Mouse (Mus musculus): ENCODE measurements around the gene Stub1. TPM values are rescaled to one million over a fixed set of nuclear protein-coding genes. Genes with fewer than 3 reads are reported as not detected.

The Stub1 gene
- total and polyA plus RNA-seq, 3 experiments: 74.0 to 99.7 TPM; not detected in 1

- peaks cover 2 to 37% of the 10 kb centered on the region in 2 experiments; a peak in 3 of 4 replicates for H3K4me1 ChIP-seq (ENCODE audit: control insufficient read depth in 1 of 2, insufficient read depth in 2 of 2, low read length in 2 of 2)
- H3K27me3 ChIP-seq (ENCODE audit: control insufficient read depth in 1 of 2, insufficient read depth in 2 of 2, low read length in 2 of 2): no peaks in the 10 kb centered on the region
- TF ChIP-seq MAZ (IDR thresholded peaks at IDR 0.05; ENCODE audit: low read depth, low read length) (no peak), SIN3A (IDR thresholded peaks at IDR 0.05; ENCODE audit: low read length) (no peak), POLR2A (IDR thresholded peaks at IDR 0.05; ENCODE audit: control insufficient read depth in 1 of 2, insufficient read depth in 1 of 2, low read depth in 1 of 2, low read length in 2 of 2, poor library complexity in 1 of 2) (0 out of 4 replicates have a peak, but pooled peaks of 1 of the 2 experiments have one; percentile 5)
- peaks cover 0 to 13% of the 10 kb centered on the region in 2 experiments; a peak in 2 of 4 replicates for H3K36me3 ChIP-seq (ENCODE audit: control insufficient read depth in 1 of 2, insufficient read depth in 2 of 2, low read length in 2 of 2)
- H3K27ac ChIP-seq (ENCODE audit: control insufficient read depth, low read depth, low read length): no peak overlapping the region
- H3K9ac ChIP-seq (ENCODE audit: control insufficient read depth, low read depth, low read length, poor library complexity, severe bottlenecking): peak overlapping the region; percentile 94; the same call in 1 of the 2 replicates
- no peaks in the 10 kb centered on the region for H3K9me3 ChIP-seq (replicated peaks; ENCODE audit: insufficient read depth, low read length)
- no peak for DNase-seq (ENCODE audit: low read depth, low spot score)
- H3K4me3 ChIP-seq (ENCODE audit: control insufficient read depth in 1 of 2, insufficient read depth in 1 of 2, low read depth in 2 of 2, low read length in 2 of 2): peak overlapping the region in 1 of 2 experiments; percentile 80; a peak in 2 of 4 replicates
- peaks cover 58% of the 10 kb centered on the region for H3K79me2 ChIP-seq (ENCODE audit: control insufficient read depth, insufficient read depth, low read length, poor library complexity)
Measured at GRCm38 (mm10) chr17:25830806-25831431, 2.3 kb downstream of the Stub1 start.

GRCm38 (mm10) chr17:25830200-25830753, 2.9 kb downstream of the Stub1 start:
- Histone ChIP-seq H3K9ac (ENCODE audit: control insufficient read depth, low read depth, low read length, poor library complexity, severe bottlenecking) (no peak overlapping the region; the same call in 1 of the 2 replicates), H3K27ac (ENCODE audit: control insufficient read depth, low read depth, low read length) (no peak overlapping the region), H3K9me3 (replicated peaks; ENCODE audit: insufficient read depth, low read length) (no peaks in the 10 kb centered on the region), H3K4me1 (ENCODE audit: control insufficient read depth in 1 of 2, insufficient read depth in 2 of 2, low read length in 2 of 2) (peaks cover 2 to 41% of the 10 kb centered on the region in 2 experiments; a peak in 3 of 4 replicates), H3K4me3 (ENCODE audit: control insufficient read depth in 1 of 2, insufficient read depth in 1 of 2, low read depth in 2 of 2, low read length in 2 of 2) (no peak overlapping the region), H3K27me3 (ENCODE audit: control insufficient read depth in 1 of 2, insufficient read depth in 2 of 2, low read length in 2 of 2) (no peaks in the 10 kb centered on the region), H3K79me2 (ENCODE audit: control insufficient read depth, insufficient read depth, low read length, poor library complexity) (peaks cover 63% of the 10 kb centered on the region), H3K36me3 (ENCODE audit: control insufficient read depth in 1 of 2, insufficient read depth in 2 of 2, low read length in 2 of 2) (peaks cover 0 to 13% of the 10 kb centered on the region in 2 experiments; a peak in 2 of 4 replicates)
- DNase-seq (ENCODE audit: low read depth, low spot score): no peak
- TF ChIP-seq MYB (IDR thresholded peaks at IDR 0.05; ENCODE audit: low read depth, low read length) (no peak), ZMIZ1 (IDR thresholded peaks at IDR 0.05; ENCODE audit: low read depth, low read length) (peak; percentile 50), ELF1 (IDR thresholded peaks at IDR 0.05; ENCODE audit: low read depth, low read length) (no peak), POLR2AphosphoS2 (IDR thresholded peaks at IDR 0.05; ENCODE audit: low read length) (peak; percentile 41; the same call in 1 of the 2 replicates), CHD2 (IDR thresholded peaks at IDR 0.05; ENCODE audit: low read length) (no peak)

- Histone ChIP-seq H3K27me3 (ENCODE audit: control insufficient read depth in 1 of 2, insufficient read depth in 2 of 2, low read length in 2 of 2) (no peaks in the 10 kb centered on the region), H3K4me3 (ENCODE audit: control insufficient read depth in 1 of 2, insufficient read depth in 1 of 2, low read depth in 2 of 2, low read length in 2 of 2) (peak overlapping the region; percentile 81 to 89), H3K9me3 (replicated peaks; ENCODE audit: insufficient read depth, low read length) (no peaks in the 10 kb centered on the region), H3K4me1 (ENCODE audit: control insufficient read depth in 1 of 2, insufficient read depth in 2 of 2, low read length in 2 of 2) (peaks cover 2 to 46% of the 10 kb centered on the region in 2 experiments; a peak in 3 of 4 replicates), H3K36me3 (ENCODE audit: control insufficient read depth in 1 of 2, insufficient read depth in 2 of 2, low read length in 2 of 2) (peaks cover 0 to 13% of the 10 kb centered on the region in 2 experiments; a peak in 2 of 4 replicates), H3K79me2 (ENCODE audit: control insufficient read depth, insufficient read depth, low read length, poor library complexity) (peaks cover 66% of the 10 kb centered on the region), H3K27ac (ENCODE audit: control insufficient read depth, low read depth, low read length) (peak overlapping the region; percentile 72), H3K9ac (ENCODE audit: control insufficient read depth, low read depth, low read length, poor library complexity, severe bottlenecking) (peak overlapping the region; percentile 83)
- TF ChIP-seq RAD21 (IDR thresholded peaks at IDR 0.05; ENCODE audit: low read depth, low read length) (no peak), POLR2AphosphoS2 (IDR thresholded peaks at IDR 0.05; ENCODE audit: low read length) (peak; percentile 12; the same call in 1 of the 2 replicates)
- DNase-seq (ENCODE audit: low read depth, low spot score): no peak
Measured at GRCm38 (mm10) chr17:25829558-25830017, 3.6 kb downstream of the Stub1 start.
